Mouse (Mus musculus) embryonic facial prominence, embryonic 14.5 days (tissue): ENCODE results near the gene Slco3a1. TPM values are rescaled to one million over a fixed set of nuclear protein-coding genes. Genes with fewer than 3 reads are reported as not detected.

ENCODE experiments used
- ATAC-seq: fragments of 200-750 bp; cut with Nextera tagmentation; 2 replicates; pipeline ENCODE4 v1.8.0; 2017; ENCODE audit warnings: low read depth, moderate number of reproducible peaks, moderate TSS enrichment
- DNase-seq: peaks from one replicate; pipeline ENCODE4 v3.0.0-alpha.2; 2015; ENCODE audit warnings: low spot score
- H3K27ac ChIP-seq: fragments of 300-500 bp; sonication (generic); replicated peaks from 2 replicates; pipeline ENCODE4 v1.5.1; 2014; ENCODE audit warnings: low read depth, mild to moderate bottlenecking, low read length, moderate library complexity
- H3K27me3 ChIP-seq: fragments of 300-500 bp; sonication (generic); replicated peaks from 2 replicates; pipeline ENCODE4 v1.6.1; 2014; ENCODE audit warnings: low read length; ENCODE audit not compliant: control insufficient read depth, insufficient read depth
- H3K36me3 ChIP-seq: fragments of 300-500 bp; sonication (generic); 2 replicates; pipeline ENCODE4 v1.6.1; 2014; ENCODE audit warnings: low read length, mixed read lengths; ENCODE audit not compliant: control insufficient read depth, insufficient read depth
- H3K4me1 ChIP-seq: fragments of 300-500 bp; sonication (generic); 2 replicates; pipeline ENCODE4 v1.6.1; 2014; ENCODE audit warnings: antibody characterized with exemption, low read length; ENCODE audit not compliant: control insufficient read depth, insufficient read depth
- H3K4me2 ChIP-seq: fragments of 300-500 bp; sonication (generic); 2 replicates; pipeline ENCODE4 v1.6.1; 2014; ENCODE audit warnings: low read depth, mild to moderate bottlenecking, low read length, moderate library complexity, mixed read lengths
- H3K4me3 ChIP-seq: fragments of 300-500 bp; sonication (generic); 2 replicates; pipeline ENCODE4 v1.5.1; 2014; ENCODE audit warnings: low read depth, mild to moderate bottlenecking, low read length
- H3K9ac ChIP-seq: fragments of 300-500 bp; sonication (generic); 2 replicates; pipeline ENCODE4 v1.6.1; 2014; ENCODE audit warnings: low read depth, mild to moderate bottlenecking, low read length, moderate library complexity, mixed read lengths
- H3K9me3 ChIP-seq: fragments of 300-500 bp; sonication (generic); 2 replicates; pipeline ENCODE4 v1.6.1; 2016; ENCODE audit warnings: low read length; ENCODE audit not compliant: control insufficient read depth
- WGBS: fragments of 180-500 bp; shearing (Covaris S2); extraction: QIAGEN DNeasy Blood & Tissue Kit; methylation state at CpG from one replicate; pipeline ENCODE4 v1.1.7; 2014; 5-methylcytosine and 5-hydroxymethylcytosine counted together
- polyA plus RNA-seq: library from polyadenylated mRNA; unstranded; fragments of >200 nt; fragmentation: Nextera tagmentation; extraction: Ambion mirVana; gene quantifications from 2 replicates; pipeline ENCODE4 v1.2.1, GENCODE M21; 2014

Slco3a1 gene
- polyA plus RNA-seq, 1 experiment from 2014 or later = 13.9 TPM

- no peaks in the 10 kb centered on the region for H3K9me3 ChIP-seq
- no peaks in the 10 kb centered on the region for H3K36me3 ChIP-seq
- no peak for DNase-seq
- H3K4me3 ChIP-seq = no peak overlapping the region
- no peak overlapping the region for H3K9ac ChIP-seq
- H3K27me3 ChIP-seq = no peaks in the 10 kb centered on the region
- H3K27ac ChIP-seq = no peak overlapping the region
- 86% methylated on average over 3 of the region's 3 CpGs for WGBS
- H3K4me2 ChIP-seq = no peak overlapping the region
- ATAC-seq = peak; percentile 73; the same call in 1 of the 2 replicates
- H3K4me1 ChIP-seq = no peaks in the 10 kb centered on the region
These were observed 66.4 kb downstream of the Slco3a1 start for GRCm38 (mm10) chr7:74488141-74488540.

GRCm38 (mm10) chr7:74487727-74488126 is 66.9 kb downstream of the Slco3a1 start:
- no peak overlapping the region for H3K4me2 ChIP-seq
- no peaks in the 10 kb centered on the region for H3K27me3 ChIP-seq
- H3K4me3 ChIP-seq = no peak overlapping the region
- ATAC-seq = peak; percentile 85
- H3K36me3 ChIP-seq = no peaks in the 10 kb centered on the region
- H3K27ac ChIP-seq = no peak overlapping the region
- no peaks in the 10 kb centered on the region for H3K9me3 ChIP-seq
- no peak overlapping the region for H3K9ac ChIP-seq
- H3K4me1 ChIP-seq = no peaks in the 10 kb centered on the region
- 73% methylated on average over 3 of the region's 3 CpGs for WGBS
- peak; percentile 31 for DNase-seq

GRCm38 (mm10) chr7:74486083-74486482 is 68.5 kb downstream of the Slco3a1 start:
- Histone ChIP-seq H3K36me3 (no peaks in the 10 kb centered on the region), H3K27me3 (no peaks in the 10 kb centered on the region), H3K9ac (no peak overlapping the region), H3K9me3 (no peaks in the 10 kb centered on the region), H3K27ac (no peak overlapping the region), H3K4me3 (no peak overlapping the region), H3K4me1 (0 out of 2 replicates have a peak, but pooled peaks cover 2% of the 10 kb centered on the region), H3K4me2 (no peak overlapping the region)
- no peak for DNase-seq
- WGBS = 94% methylated on average over 4 of the region's 4 CpGs
- ATAC-seq = no peak

GRCm38 (mm10) chr7:74485669-74486068 is 68.9 kb downstream of the Slco3a1 start:
- ATAC-seq (no peak), DNase-seq (no peak)
- H3K27ac ChIP-seq = no peak overlapping the region
- H3K9ac ChIP-seq = no peak overlapping the region
- H3K27me3 ChIP-seq = no peaks in the 10 kb centered on the region
- peaks cover 6% of the 10 kb centered on the region; the same call in 1 of the 2 replicates for H3K4me1 ChIP-seq
- H3K4me3 ChIP-seq = no peak overlapping the region
- no peaks in the 10 kb centered on the region for H3K36me3 ChIP-seq
- H3K9me3 ChIP-seq = no peaks in the 10 kb centered on the region
- no peak overlapping the region for H3K4me2 ChIP-seq
- 91% methylated on average over 2 of the region's 2 CpGs for WGBS

- Histone ChIP-seq H3K9me3 (no peaks in the 10 kb centered on the region), H3K4me3 (no peak overlapping the region), H3K27ac (no peak overlapping the region), H3K36me3 (no peaks in the 10 kb centered on the region), H3K4me1 (peaks cover 9% of the 10 kb centered on the region; the same call in 1 of the 2 replicates), H3K4me2 (no peak overlapping the region), H3K9ac (no peak overlapping the region), H3K27me3 (no peaks in the 10 kb centered on the region)
- 95% methylated on average over 2 of the region's 2 CpGs for WGBS
- ATAC-seq = no peak
- no peak for DNase-seq
These were observed 70.6 kb downstream of the Slco3a1 start for GRCm38 (mm10) chr7:74484024-74484385.

- no peak for ATAC-seq
These were observed 71.1 kb downstream of the Slco3a1 start for GRCm38 (mm10) chr7:74483294-74484023.

GRCm38 (mm10) chr7:74471740-74472139 is 82.8 kb downstream of the Slco3a1 start:
- H3K36me3 ChIP-seq = no peaks in the 10 kb centered on the region
- H3K27me3 ChIP-seq = no peaks in the 10 kb centered on the region
- no peak overlapping the region for H3K27ac ChIP-seq
- DNase-seq (no peak), ATAC-seq (no peak)
- no peaks in the 10 kb centered on the region for H3K4me1 ChIP-seq
- H3K4me3 ChIP-seq = no peak overlapping the region
- 71% methylated on average over 7 of the region's 7 CpGs for WGBS
- no peaks in the 10 kb centered on the region for H3K9me3 ChIP-seq
- no peak overlapping the region for H3K9ac ChIP-seq
- no peak overlapping the region for H3K4me2 ChIP-seq

More at GRCm38 (mm10) chr7:74483294-74484023, 71.1 kb downstream of the Slco3a1 start:
- Histone ChIP-seq H3K4me2 (no peak overlapping the region), H3K27ac (no peak overlapping the region), H3K4me1 (peaks cover 9% of the 10 kb centered on the region; the same call in 1 of the 2 replicates), H3K36me3 (no peaks in the 10 kb centered on the region), H3K4me3 (no peak overlapping the region), H3K9me3 (no peaks in the 10 kb centered on the region), H3K9ac (no peak overlapping the region), H3K27me3 (no peaks in the 10 kb centered on the region)
- no peak for DNase-seq
- WGBS = 81% methylated on average over 3 of the region's 3 CpGs

GRCm38 (mm10) chr7:74466886-74467285 is 87.7 kb downstream of the Slco3a1 start:
- DNase-seq (no peak), ATAC-seq (no peak)
- H3K36me3 ChIP-seq = no peaks in the 10 kb centered on the region
- H3K4me3 ChIP-seq = no peak overlapping the region
- no peak overlapping the region for H3K4me2 ChIP-seq
- 58% methylated on average over 4 of the region's 4 CpGs for WGBS
- no peaks in the 10 kb centered on the region for H3K9me3 ChIP-seq
- H3K27me3 ChIP-seq = no peaks in the 10 kb centered on the region
- no peak overlapping the region for H3K27ac ChIP-seq
- H3K9ac ChIP-seq = no peak overlapping the region
- H3K4me1 ChIP-seq = no peaks in the 10 kb centered on the region

- Histone ChIP-seq H3K36me3 (no peaks in the 10 kb centered on the region), H3K4me1 (no peaks in the 10 kb centered on the region), H3K9me3 (no peaks in the 10 kb centered on the region), H3K4me3 (no peak overlapping the region), H3K27ac (no peak overlapping the region), H3K4me2 (no peak overlapping the region), H3K27me3 (no peaks in the 10 kb centered on the region), H3K9ac (no peak overlapping the region)
- WGBS = 71% methylated on average over 7 of the region's 7 CpGs
- ATAC-seq (no peak), DNase-seq (no peak)
These were observed 89.9 kb downstream of the Slco3a1 start for GRCm38 (mm10) chr7:74464638-74465037.
